Mouse (Mus musculus): Measurements from ENCODE around the gene Zc3h14. TPM values are rescaled to one million over a fixed set of nuclear protein-coding genes. Genes with fewer than 3 reads are reported as not detected.

Gene Zc3h14
- polyA plus RNA-seq, 1 experiment from 2014 or later, result 170 TPM

- DNase-seq (ENCODE audit: low spot score) (no peak), ATAC-seq (ENCODE audit: insufficient read depth, low FRiP score, low TSS enrichment) (no peak)
- Histone ChIP-seq H3K9me3 (ENCODE audit: control insufficient read depth, low read length) (no peaks in the 10 kb centered on the region), H3K4me1 (ENCODE audit: control insufficient read depth, insufficient read depth, low read length) (no peaks in the 10 kb centered on the region), H3K27me3 (ENCODE audit: control insufficient read depth, insufficient read depth, low read length) (no peaks in the 10 kb centered on the region), H3K27ac (ENCODE audit: low read depth, low read length) (no peak overlapping the region), H3K4me2 (ENCODE audit: low read depth) (no peak overlapping the region), H3K36me3 (ENCODE audit: control insufficient read depth, insufficient read depth, low read length) (peaks cover 10% of the 10 kb centered on the region; the same call in 1 of the 2 replicates), H3K4me3 (ENCODE audit: low read depth, low read length) (no peak overlapping the region), H3K9ac (ENCODE audit: low read length) (no peak overlapping the region)
- 90% methylated on average over 6 of the region's 6 CpGs for WGBS
Measured at GRCm38 (mm10) chr12:98757636-98758035, 10.9 kb downstream of the Zc3h14 start.

GRCm38 (mm10) chr12:98759700-98760099 lies 12.9 kb downstream of the Zc3h14 start:
- DNase-seq (ENCODE audit: low spot score) (no peak), ATAC-seq (ENCODE audit: insufficient read depth, low FRiP score, low TSS enrichment) (no peak)
- no peaks in the 10 kb centered on the region for H3K4me1 ChIP-seq (ENCODE audit: control insufficient read depth, insufficient read depth, low read length)
- no peak overlapping the region for H3K4me3 ChIP-seq (ENCODE audit: low read depth, low read length)
- H3K27ac ChIP-seq (ENCODE audit: low read depth, low read length), result no peak overlapping the region
- H3K27me3 ChIP-seq (ENCODE audit: control insufficient read depth, insufficient read depth, low read length), result no peaks in the 10 kb centered on the region
- H3K4me2 ChIP-seq (ENCODE audit: low read depth), result no peak overlapping the region
- H3K9ac ChIP-seq (ENCODE audit: low read length), result no peak overlapping the region
- H3K36me3 ChIP-seq (ENCODE audit: control insufficient read depth, insufficient read depth, low read length), result peaks cover 12% of the 10 kb centered on the region
- H3K9me3 ChIP-seq (ENCODE audit: control insufficient read depth, low read length), result no peaks in the 10 kb centered on the region
- WGBS, result 96% methylated on average over 6 of the region's 6 CpGs

- Histone ChIP-seq H3K27ac (ENCODE audit: low read depth, low read length) (no peak overlapping the region), H3K4me1 (ENCODE audit: control insufficient read depth, insufficient read depth, low read length) (no peaks in the 10 kb centered on the region), H3K27me3 (ENCODE audit: control insufficient read depth, insufficient read depth, low read length) (no peaks in the 10 kb centered on the region), H3K9me3 (ENCODE audit: control insufficient read depth, low read length) (no peaks in the 10 kb centered on the region), H3K4me3 (ENCODE audit: low read depth, low read length) (no peak overlapping the region), H3K36me3 (ENCODE audit: control insufficient read depth, insufficient read depth, low read length) (peaks cover 2% of the 10 kb centered on the region; the same call in 1 of the 2 replicates), H3K9ac (ENCODE audit: low read length) (no peak overlapping the region), H3K4me2 (ENCODE audit: low read depth) (no peak overlapping the region)
- DNase-seq (ENCODE audit: low spot score) (no peak), ATAC-seq (ENCODE audit: insufficient read depth, low FRiP score, low TSS enrichment) (no peak)
- 99% methylated on average over 2 of the region's 2 CpGs for WGBS
Measured at GRCm38 (mm10) chr12:98766241-98766640, 19.5 kb downstream of the Zc3h14 start.

GRCm38 (mm10) chr12:98777509-98777908 lies 30.7 kb downstream of the Zc3h14 start:
- Histone ChIP-seq H3K4me2 (ENCODE audit: low read depth) (no peak overlapping the region), H3K4me3 (ENCODE audit: low read depth, low read length) (no peak overlapping the region), H3K9me3 (ENCODE audit: control insufficient read depth, low read length) (no peaks in the 10 kb centered on the region), H3K4me1 (ENCODE audit: control insufficient read depth, insufficient read depth, low read length) (no peaks in the 10 kb centered on the region), H3K36me3 (ENCODE audit: control insufficient read depth, insufficient read depth, low read length) (peaks cover 13% of the 10 kb centered on the region), H3K9ac (ENCODE audit: low read length) (no peak overlapping the region), H3K27me3 (ENCODE audit: control insufficient read depth, insufficient read depth, low read length) (no peaks in the 10 kb centered on the region), H3K27ac (ENCODE audit: low read depth, low read length) (no peak overlapping the region)
- 88% methylated on average over 3 of the region's 3 CpGs for WGBS
- DNase-seq (ENCODE audit: low spot score) (no peak), ATAC-seq (ENCODE audit: insufficient read depth, low FRiP score, low TSS enrichment) (no peak)

- no peak overlapping the region for H3K27ac ChIP-seq (ENCODE audit: low read depth, low read length)
- no peak overlapping the region for H3K4me3 ChIP-seq (ENCODE audit: low read depth, low read length)
- no peak for ATAC-seq (ENCODE audit: insufficient read depth, low FRiP score, low TSS enrichment)
- H3K4me1 ChIP-seq (ENCODE audit: control insufficient read depth, insufficient read depth, low read length), result no peaks in the 10 kb centered on the region
- no peaks in the 10 kb centered on the region for H3K9me3 ChIP-seq (ENCODE audit: control insufficient read depth, low read length)
- H3K9ac ChIP-seq (ENCODE audit: low read length), result no peak overlapping the region
- H3K4me2 ChIP-seq (ENCODE audit: low read depth), result no peak overlapping the region
- WGBS, result 89% methylated on average over 4 of the region's 4 CpGs
- DNase-seq (ENCODE audit: low spot score), result no peak
- peaks cover 16% of the 10 kb centered on the region for H3K36me3 ChIP-seq (ENCODE audit: control insufficient read depth, insufficient read depth, low read length)
- H3K27me3 ChIP-seq (ENCODE audit: control insufficient read depth, insufficient read depth, low read length), result no peaks in the 10 kb centered on the region
Measured at GRCm38 (mm10) chr12:98779148-98779547, 32.4 kb downstream of the Zc3h14 start.

- Histone ChIP-seq H3K27ac (ENCODE audit: low read depth, low read length) (no peak overlapping the region), H3K9ac (ENCODE audit: low read length) (no peak overlapping the region), H3K36me3 (ENCODE audit: control insufficient read depth, insufficient read depth, low read length) (peaks cover 18% of the 10 kb centered on the region), H3K4me3 (ENCODE audit: low read depth, low read length) (no peak overlapping the region), H3K4me1 (ENCODE audit: control insufficient read depth, insufficient read depth, low read length) (no peaks in the 10 kb centered on the region), H3K4me2 (ENCODE audit: low read depth) (no peak overlapping the region), H3K27me3 (ENCODE audit: control insufficient read depth, insufficient read depth, low read length) (no peaks in the 10 kb centered on the region), H3K9me3 (ENCODE audit: control insufficient read depth, low read length) (no peaks in the 10 kb centered on the region)
- WGBS, result 95% methylated on average over 1 of the region's 1 CpGs
- DNase-seq (ENCODE audit: low spot score), result no peak
- no peak for ATAC-seq (ENCODE audit: insufficient read depth, low FRiP score, low TSS enrichment)
Measured at GRCm38 (mm10) chr12:98784251-98784650, 37.5 kb downstream of the Zc3h14 start.

- no peak overlapping the region for H3K4me2 ChIP-seq (ENCODE audit: low read depth)
- DNase-seq (ENCODE audit: low spot score) (no peak), ATAC-seq (ENCODE audit: insufficient read depth, low FRiP score, low TSS enrichment) (no peak)
- 89% methylated on average over 3 of the region's 3 CpGs for whole genome bisulfite sequencing
- H3K9me3 ChIP-seq (ENCODE audit: control insufficient read depth, low read length), result no peaks in the 10 kb centered on the region
- no peaks in the 10 kb centered on the region for H3K27me3 ChIP-seq (ENCODE audit: control insufficient read depth, insufficient read depth, low read length)
- H3K36me3 ChIP-seq (ENCODE audit: control insufficient read depth, insufficient read depth, low read length), result no peaks in the 10 kb centered on the region; the same call in 1 of the 2 replicates
- no peak overlapping the region for H3K4me3 ChIP-seq (ENCODE audit: low read depth, low read length)
- H3K9ac ChIP-seq (ENCODE audit: low read length), result no peak overlapping the region
- H3K4me1 ChIP-seq (ENCODE audit: control insufficient read depth, insufficient read depth, low read length), result no peaks in the 10 kb centered on the region
- H3K27ac ChIP-seq (ENCODE audit: low read depth, low read length), result no peak overlapping the region
Measured at GRCm38 (mm10) chr12:98795731-98796318, 49.1 kb downstream of the Zc3h14 start.

- Histone ChIP-seq H3K4me1 (ENCODE audit: control insufficient read depth, insufficient read depth, low read length) (no peaks in the 10 kb centered on the region), H3K36me3 (ENCODE audit: control insufficient read depth, insufficient read depth, low read length) (no peaks in the 10 kb centered on the region; the same call in 1 of the 2 replicates), H3K4me2 (ENCODE audit: low read depth) (no peak overlapping the region), H3K27me3 (ENCODE audit: control insufficient read depth, insufficient read depth, low read length) (no peaks in the 10 kb centered on the region), H3K9me3 (ENCODE audit: control insufficient read depth, low read length) (no peaks in the 10 kb centered on the region), H3K4me3 (ENCODE audit: low read depth, low read length) (no peak overlapping the region), H3K27ac (ENCODE audit: low read depth, low read length) (no peak overlapping the region), H3K9ac (ENCODE audit: low read length) (no peak overlapping the region)
- ATAC-seq (ENCODE audit: insufficient read depth, low FRiP score, low TSS enrichment), result no peak
- DNase-seq (ENCODE audit: low spot score), result no peak
- WGBS, result 81% methylated on average over 5 of the region's 5 CpGs
Measured at GRCm38 (mm10) chr12:98800334-98800733, 53.6 kb downstream of the Zc3h14 start.

GRCm38 (mm10) chr12:98802245-98802644 lies 55.5 kb downstream of the Zc3h14 start:
- no peak for ATAC-seq (ENCODE audit: insufficient read depth, low FRiP score, low TSS enrichment)
- no peaks in the 10 kb centered on the region for H3K36me3 ChIP-seq (ENCODE audit: control insufficient read depth, insufficient read depth, low read length)
- H3K9me3 ChIP-seq (ENCODE audit: control insufficient read depth, low read length), result no peaks in the 10 kb centered on the region
- 80% methylated on average over 3 of the region's 3 CpGs for WGBS
- H3K4me2 ChIP-seq (ENCODE audit: low read depth), result no peak overlapping the region
- no peaks in the 10 kb centered on the region for H3K4me1 ChIP-seq (ENCODE audit: control insufficient read depth, insufficient read depth, low read length)
- DNase-seq (ENCODE audit: low spot score), result no peak
- H3K9ac ChIP-seq (ENCODE audit: low read length), result no peak overlapping the region
- H3K27ac ChIP-seq (ENCODE audit: low read depth, low read length), result no peak overlapping the region
- no peaks in the 10 kb centered on the region for H3K27me3 ChIP-seq (ENCODE audit: control insufficient read depth, insufficient read depth, low read length)
- no peak overlapping the region for H3K4me3 ChIP-seq (ENCODE audit: low read depth, low read length)
